Mouse (Mus musculus): Measurements from ENCODE around the gene Alkbh7.

Alkbh7 gene

GRCm38 (mm10) chr17:56986105-56986805 is 10.9 kb upstream of the Alkbh7 start:
- peak; percentile 1 to 60 for DNase-seq (ENCODE audit: inconsistent age in 2 of 2, low spot score in 1 of 2)

DNA sequence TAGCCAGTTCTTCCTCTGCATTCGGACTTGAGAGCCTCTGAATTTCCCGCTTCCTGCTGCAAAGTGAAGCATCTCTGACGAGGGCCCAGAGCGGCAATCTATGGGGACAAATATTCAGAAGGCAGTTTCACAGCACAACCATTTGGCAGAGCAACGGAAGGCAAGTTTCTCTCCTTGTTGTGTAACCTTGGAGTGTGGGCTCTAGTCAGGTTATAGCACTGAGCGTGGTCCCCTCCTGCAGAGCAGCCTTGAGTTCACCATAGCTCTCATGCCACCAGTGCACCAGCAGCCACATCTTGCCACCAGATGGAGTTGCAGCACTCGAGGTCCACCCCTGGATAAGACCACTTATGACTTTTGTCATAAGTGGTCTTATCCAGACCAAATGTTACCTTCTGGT is 8.7 kb upstream of the Alkbh7 start:
- peak in 1 of 2 experiments; percentile 13 for DNase-seq (ENCODE audit: inconsistent age in 2 of 2, low spot score in 1 of 2)

DNA sequence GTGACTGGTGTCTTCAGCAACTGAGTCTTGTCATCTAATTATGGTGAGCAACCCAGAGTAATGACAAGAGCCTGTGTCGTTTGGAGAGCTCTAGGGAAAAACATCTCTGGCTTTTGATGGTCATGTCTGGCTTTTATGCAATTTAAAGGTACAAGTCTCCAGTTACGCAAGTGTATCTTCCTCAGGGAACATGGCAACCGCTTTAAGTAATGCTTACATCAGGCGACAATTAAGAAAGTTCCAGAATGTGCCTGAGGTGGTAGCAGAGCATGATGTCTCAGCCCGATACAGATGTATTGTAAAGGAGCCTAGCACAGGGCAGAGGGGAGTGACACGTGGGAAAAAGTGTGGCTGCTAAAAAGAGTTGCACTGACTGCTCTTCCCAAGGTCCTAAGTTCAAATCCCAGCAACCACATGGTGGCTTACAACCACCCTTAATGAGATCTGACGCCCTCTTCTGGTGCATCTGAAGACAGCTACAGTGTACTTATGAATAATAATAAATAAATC is 8.2 kb upstream of the Alkbh7 start:
- peak; percentile 16 to 45 for DNase-seq (ENCODE audit: inconsistent age in 2 of 2, low spot score in 1 of 2)

DNA sequence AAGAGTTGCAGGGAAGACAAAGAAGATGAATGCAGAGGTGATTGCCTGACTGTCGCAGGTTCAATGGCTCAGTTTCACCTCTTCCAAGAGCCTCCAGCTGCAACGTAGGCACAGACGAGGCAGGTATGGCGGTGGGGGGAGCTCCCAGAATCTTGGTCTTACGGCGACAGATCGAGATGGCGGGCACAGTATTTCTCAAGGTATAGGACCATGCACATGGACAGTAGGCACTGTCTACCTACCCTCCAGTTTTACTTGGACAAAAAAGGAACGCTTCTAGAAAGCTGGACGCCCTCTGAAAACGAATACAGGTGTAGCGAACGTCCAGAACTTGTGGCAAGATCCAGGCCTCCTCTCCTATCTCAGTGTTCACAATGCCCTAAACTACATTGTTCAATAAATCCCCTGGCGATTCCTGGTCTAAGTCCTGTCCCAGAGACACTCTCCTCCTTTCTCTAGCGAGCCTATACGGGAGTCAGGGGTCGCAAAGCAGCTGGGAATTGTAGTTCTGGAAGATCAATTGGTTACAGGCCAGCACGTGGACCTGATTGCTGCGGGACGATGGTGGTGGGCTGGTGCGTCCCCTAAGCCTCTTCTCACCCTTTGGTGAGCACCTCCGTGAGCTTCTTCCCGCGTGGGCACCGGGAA is 7.5 kb upstream of the Alkbh7 start:
- peak in 1 of 2 experiments; percentile 41 for DNase-seq (ENCODE audit: inconsistent age in 2 of 2, low spot score in 1 of 2)

DNA sequence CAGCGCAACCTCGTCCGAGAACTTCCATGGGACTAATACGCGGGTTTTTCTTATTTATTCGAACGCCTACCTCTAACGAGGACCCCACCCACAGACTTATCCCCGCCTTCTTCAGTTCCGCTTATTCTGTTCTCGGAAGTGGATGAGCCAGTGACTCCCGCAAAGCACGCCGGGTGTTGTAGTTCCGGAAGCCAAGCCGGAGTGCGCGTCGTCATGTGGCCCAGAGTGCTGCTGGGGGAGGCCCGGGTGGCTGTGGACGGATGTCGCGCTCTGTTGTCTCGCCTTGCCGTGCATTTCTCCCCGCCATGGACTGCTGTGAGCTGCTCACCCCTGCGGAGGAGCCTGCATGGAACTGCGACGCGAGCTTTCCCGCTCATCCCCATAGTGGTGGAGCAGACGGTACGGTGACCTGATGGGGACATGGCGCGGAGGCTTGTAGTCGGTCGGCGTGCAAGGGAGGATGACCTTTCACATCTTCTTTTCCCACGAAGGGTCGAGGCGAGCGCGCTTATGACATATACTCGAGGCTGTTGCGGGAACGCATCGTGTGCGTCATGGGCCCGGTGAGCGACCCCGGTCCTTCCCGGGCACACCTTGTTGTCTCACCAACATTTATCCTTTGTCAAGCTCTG is 6.9 kb upstream of the Alkbh7 start, which contains the start of gene Clpp:
Clpp (plus strand) TSS at position 191 of the 632 bp plus-strand sequence.
- peak; percentile 95 to 98 for DNase-seq (ENCODE audit: inconsistent age in 2 of 2, low spot score in 1 of 2)

GRCm38 (mm10) chr17:56990966-56991365 is 6.2 kb upstream of the Alkbh7 start:
- peak; percentile 17 to 40 for DNase-seq (ENCODE audit: inconsistent age in 2 of 2, low spot score in 1 of 2)

DNA sequence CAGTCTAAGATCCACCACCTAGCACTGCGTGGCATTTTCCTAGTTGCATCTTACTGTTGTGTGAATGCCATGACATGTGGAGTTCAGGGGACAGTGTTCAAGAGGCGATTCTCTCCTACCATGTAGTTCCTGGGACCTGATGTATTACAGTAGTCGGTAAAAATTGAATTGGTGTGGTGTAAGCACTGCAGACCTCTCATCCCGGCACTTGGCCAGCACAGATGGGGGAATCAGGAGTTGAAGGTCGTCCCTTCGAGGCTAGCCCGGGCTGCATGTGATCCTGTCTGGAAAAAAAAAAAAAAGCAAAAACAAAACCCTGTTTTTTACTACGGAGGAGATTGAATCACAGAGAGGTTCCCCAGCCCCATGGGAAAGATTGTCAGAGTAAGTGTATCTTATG is 2.1 kb upstream of the Alkbh7 start:
- DNase-seq (ENCODE audit: inconsistent age in 2 of 2, low spot score in 1 of 2): peak in 1 of 2 experiments; percentile 70

DNA sequence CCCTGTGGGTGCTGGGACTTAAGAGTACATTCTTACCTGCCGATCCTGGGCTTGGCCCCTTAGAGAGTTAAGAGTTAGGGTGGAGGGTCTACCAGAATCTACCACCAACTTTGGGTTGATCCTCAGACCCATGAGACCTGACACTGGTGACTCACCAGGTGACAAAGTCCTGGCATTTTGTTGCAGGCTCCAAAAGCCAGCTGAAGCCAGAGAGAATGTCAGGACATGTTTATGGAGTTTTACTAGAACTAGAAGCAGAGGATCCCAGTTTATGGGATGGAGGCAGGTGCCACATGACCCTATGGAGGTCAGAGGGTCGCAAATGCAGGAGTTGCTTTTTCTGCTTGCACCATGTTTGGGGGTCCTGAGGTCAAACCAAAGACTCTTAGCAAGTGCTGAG is 633 bp upstream of the Alkbh7 start:
- peak in 1 of 2 experiments; percentile 81 for DNase-seq (ENCODE audit: inconsistent age in 2 of 2, low spot score in 1 of 2)

DNA sequence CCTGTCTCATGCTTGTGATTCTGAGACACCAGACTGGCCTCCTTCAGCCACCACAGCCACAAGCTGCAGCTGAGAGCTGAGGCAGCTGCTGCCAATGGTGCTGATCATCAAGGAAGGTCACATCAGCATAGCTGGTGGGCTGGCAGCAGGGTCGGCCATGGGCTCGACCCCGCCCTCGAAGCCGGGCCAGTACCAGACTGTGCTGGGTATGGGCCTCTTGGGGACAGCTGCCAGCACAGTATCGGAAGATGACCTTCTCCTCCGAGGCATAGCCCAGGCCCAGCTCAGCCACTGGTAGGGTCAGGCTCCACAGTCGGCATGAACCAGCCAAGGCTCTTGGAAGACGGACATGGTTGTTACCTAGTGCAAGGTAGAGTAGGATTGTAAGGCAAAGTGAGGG is 2.3 kb downstream of the Alkbh7 start:
- DNase-seq (ENCODE audit: inconsistent age in 2 of 2, low spot score in 1 of 2): peak; percentile 70 to 87

DNA sequence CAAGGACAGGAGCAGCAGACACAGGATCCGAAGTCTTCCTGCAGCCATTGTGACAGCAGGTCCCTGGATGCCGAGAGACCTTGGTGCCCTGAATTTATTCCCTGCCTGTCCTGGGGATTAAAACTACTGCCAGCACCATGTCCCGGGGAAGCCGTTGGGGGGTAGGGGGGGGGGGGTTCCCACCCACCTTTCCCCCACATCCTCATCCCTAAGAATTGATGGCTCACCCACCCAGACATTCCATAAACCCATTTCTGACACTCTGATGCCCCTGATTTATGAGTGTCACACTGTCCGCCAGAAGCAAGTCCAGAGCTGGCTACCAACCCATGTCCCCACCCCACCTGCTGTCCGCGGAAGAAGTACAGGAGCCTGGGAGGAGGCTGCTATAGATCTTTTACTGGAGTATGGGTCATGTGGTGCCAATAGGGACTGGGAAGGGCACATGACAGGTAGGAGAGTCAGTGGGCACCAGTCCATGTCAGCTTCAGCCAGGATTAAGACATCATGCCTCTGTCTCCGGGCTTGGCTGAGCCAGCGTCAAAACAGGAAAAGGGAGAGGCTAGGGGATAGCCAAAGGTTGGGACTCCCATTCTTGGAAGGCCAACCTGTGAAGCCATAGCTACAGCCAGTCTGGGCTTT is 3.0 kb downstream of the Alkbh7 start, which contains the start of gene Pspn:
Pspn (minus strand) TSS at position 51 of the 642 bp plus-strand sequence.
- DNase-seq (ENCODE audit: inconsistent age in 2 of 2, low spot score in 1 of 2): peak in 1 of 2 experiments; percentile 68

GRCm38 (mm10) chr17:57001228-57001627 is 4.1 kb downstream of the Alkbh7 start:
- DNase-seq (ENCODE audit: inconsistent age in 2 of 2, low spot score in 1 of 2): no peak

- DNase-seq (ENCODE audit: inconsistent age in 2 of 2, low spot score in 1 of 2): no peak
These were observed 6.9 kb downstream of the Alkbh7 start for GRCm38 (mm10) chr17:57003994-57004393.

GRCm38 (mm10) chr17:57007137-57007905 is 10.2 kb downstream of the Alkbh7 start:
- DNase-seq (ENCODE audit: inconsistent age in 2 of 2, low spot score in 1 of 2): peak in 1 of 2 experiments; percentile 50

GRCm38 (mm10) chr17:57010911-57011235 is 13.7 kb downstream of the Alkbh7 start:
- no peak for DNase-seq (ENCODE audit: inconsistent age in 2 of 2, low spot score in 1 of 2)

DNA sequence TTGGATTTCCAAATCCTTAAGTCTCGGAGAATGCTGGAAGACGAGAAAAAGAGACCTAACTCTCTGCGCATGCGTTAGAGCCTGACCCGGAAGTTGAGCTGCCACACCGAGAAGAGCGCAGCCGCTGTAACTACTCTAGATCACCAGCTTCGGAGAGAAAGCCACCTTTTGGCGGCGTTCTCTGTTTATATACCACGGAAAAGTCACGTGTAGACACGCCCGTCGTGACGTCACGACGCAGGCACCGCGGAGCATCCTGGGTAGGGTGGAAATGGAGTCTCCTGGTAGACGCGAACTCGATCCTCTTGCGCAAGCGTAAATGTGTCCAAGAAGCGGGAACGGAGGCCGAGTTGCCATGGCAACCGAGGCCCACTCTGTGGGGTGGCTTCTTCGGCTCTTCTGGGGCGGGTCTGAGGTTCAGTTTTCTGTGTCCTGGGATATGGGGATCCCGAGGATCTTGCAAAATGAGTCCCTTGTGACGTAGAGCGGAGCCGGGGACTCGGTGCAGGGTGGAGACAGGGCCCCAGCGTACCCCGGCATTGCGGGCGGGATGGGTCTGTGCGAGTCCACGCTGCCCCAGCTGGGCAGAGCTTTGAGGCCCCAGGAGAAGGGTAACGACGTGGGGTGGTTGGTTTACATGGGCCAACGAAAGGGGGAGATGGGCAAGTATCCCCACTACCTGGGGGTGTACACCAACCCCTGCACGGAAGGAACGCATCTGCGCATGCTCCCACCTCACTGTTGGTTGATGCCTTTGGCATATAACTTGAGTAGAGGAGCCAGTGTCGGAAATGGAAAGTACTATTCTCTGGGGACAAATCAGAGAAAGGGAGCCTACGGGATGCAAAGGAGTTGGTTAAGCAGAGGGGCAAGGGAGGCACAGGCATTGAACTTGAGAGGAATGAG is 14.3 kb downstream of the Alkbh7 start, which contains the start of the genes Gtf2f1 and Gm17949:
Gtf2f1 (minus strand) TSS at position 53 of the 906 bp plus-strand sequence.
Gm17949 (plus strand) TSS at position 234 of the 906 bp plus-strand sequence.
- DNase-seq (ENCODE audit: inconsistent age in 2 of 2, low spot score in 1 of 2): peak; percentile 94 to 99

DNA sequence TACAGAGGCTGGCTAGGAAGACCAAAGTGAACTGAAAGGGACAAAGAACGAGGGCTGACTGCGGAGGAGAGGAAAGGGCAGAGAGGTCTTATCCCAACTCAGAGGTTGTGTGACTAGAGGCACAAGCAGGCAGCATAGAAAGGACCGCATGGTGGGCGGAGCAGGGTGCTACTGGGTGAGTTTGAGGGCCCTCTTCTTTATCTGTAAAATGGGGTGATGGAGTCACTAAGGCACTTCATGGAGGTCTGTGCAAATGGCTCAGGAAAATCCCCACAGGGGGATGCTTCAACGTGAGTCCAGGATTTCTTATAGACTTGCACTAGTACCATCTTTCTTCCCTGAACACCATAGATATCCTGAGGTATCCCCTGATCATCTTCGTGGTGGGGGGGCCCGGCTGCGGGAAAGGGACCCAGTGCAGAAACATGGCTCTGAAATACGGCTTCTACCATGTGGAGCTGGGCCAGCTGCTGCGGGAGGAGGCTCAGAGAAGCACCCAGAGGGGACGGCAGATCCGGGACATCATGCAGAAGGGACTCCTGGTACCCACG is 15.2 kb downstream of the Alkbh7 start:
- peak in 1 of 2 experiments; percentile 60 for DNase-seq (ENCODE audit: inconsistent age in 2 of 2, low spot score in 1 of 2)

DNA sequence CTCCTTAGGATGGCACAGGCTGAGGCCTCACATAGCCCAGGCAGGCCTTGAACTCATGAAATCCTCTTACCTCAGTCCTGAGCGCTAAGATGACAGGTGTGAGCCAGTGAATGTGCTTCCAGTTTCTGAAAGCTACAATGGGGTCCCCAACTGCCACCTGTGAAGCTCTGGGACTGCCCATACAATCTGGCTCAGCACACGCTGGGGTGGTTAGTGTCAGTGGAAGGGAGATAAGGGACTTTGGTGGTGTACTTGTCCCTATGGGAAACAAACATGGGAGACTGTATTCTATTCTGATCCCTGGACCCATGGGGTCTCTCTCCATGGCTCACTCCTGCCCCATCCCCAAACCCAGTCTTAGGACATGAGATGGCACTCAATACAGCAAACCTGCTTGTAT is 22.6 kb downstream of the Alkbh7 start:
- DNase-seq (ENCODE audit: inconsistent age in 2 of 2, low spot score in 1 of 2): no peak

GRCm38 (mm10) chr17:57020960-57021359 is 23.8 kb downstream of the Alkbh7 start:
- no peak for DNase-seq (ENCODE audit: inconsistent age in 2 of 2, low spot score in 1 of 2)

- no peak for DNase-seq (ENCODE audit: inconsistent age in 2 of 2, low spot score in 1 of 2)
These were observed 30.3 kb downstream of the Alkbh7 start for GRCm38 (mm10) chr17:57027471-57027870.

Data from adrenal gland, adult (tissue).